Mouse (Mus musculus) natural killer cell, adult 2 months (primary cell): Measurements from ENCODE around the gene Faf1.
A peak's percentile ranks its signal among the peaks of the same experiment; 100 is the strongest.
"Not testable (repeated sequence)": the region's sequence is repeated elsewhere in the genome, so short reads cannot be mapped to it uniquely, and the experiment has no call there.

Experiments
- DNase-seq, 2 experiments: peaks; one replicate each; pipeline ENCODE4 v3.0.0; 2022; ENCODE audit warnings: low spot score in 2 of 2

The Faf1 gene

GRCm38 (mm10) chr4:109665101-109665981 lies 11.0 kb upstream of the Faf1 start:
- DNase-seq: peak; percentile 48 to 52

GRCm38 (mm10) chr4:109665982-109666460 lies 10.4 kb upstream of the Faf1 start:
- DNase-seq: peak; percentile 37 to 44

GRCm38 (mm10) chr4:109666461-109667269 lies 9.7 kb upstream of the Faf1 start, which contains the start of gene Cdkn2c:
Cdkn2c (minus strand) TSS chr4:109667189.
- peak; percentile 80 to 81 for DNase-seq

- no peak for DNase-seq
Observed at GRCm38 (mm10) chr4:109667518-109667917, 8.9 kb upstream of the Faf1 start.

GRCm38 (mm10) chr4:109670213-109670612 lies 6.2 kb upstream of the Faf1 start:
- no peak for DNase-seq

- DNase-seq: no peak
Observed at GRCm38 (mm10) chr4:109671941-109672340, 4.4 kb upstream of the Faf1 start.

- DNase-seq: no peak
Observed at GRCm38 (mm10) chr4:109674097-109674496, 2.3 kb upstream of the Faf1 start.

- DNase-seq: no peak
Observed at GRCm38 (mm10) chr4:109677221-109677620, 833 bp downstream of the Faf1 start.

GRCm38 (mm10) chr4:109683561-109683960 lies 7.2 kb downstream of the Faf1 start:
- no peak for DNase-seq

- no peak for DNase-seq
Observed at GRCm38 (mm10) chr4:109692674-109693073, 16.3 kb downstream of the Faf1 start.

- DNase-seq: not testable (repeated sequence)
Observed at GRCm38 (mm10) chr4:109700727-109701126, 24.3 kb downstream of the Faf1 start.

GRCm38 (mm10) chr4:109703568-109703967 lies 27.2 kb downstream of the Faf1 start:
- no peak for DNase-seq

GRCm38 (mm10) chr4:109705349-109705748 lies 29.0 kb downstream of the Faf1 start:
- DNase-seq: no peak

GRCm38 (mm10) chr4:109719281-109719680 lies 42.9 kb downstream of the Faf1 start:
- DNase-seq: no peak

- DNase-seq: peak in 1 of 2 experiments; percentile 19
Observed at GRCm38 (mm10) chr4:109729281-109729680, 52.9 kb downstream of the Faf1 start.

- no peak for DNase-seq
Observed at GRCm38 (mm10) chr4:109735754-109736153, 59.4 kb downstream of the Faf1 start.

- no peak for DNase-seq
Observed at GRCm38 (mm10) chr4:109743984-109744383, 67.6 kb downstream of the Faf1 start.

- DNase-seq: peak in 1 of 2 experiments; percentile 8
Observed at GRCm38 (mm10) chr4:109759031-109759430, 82.6 kb downstream of the Faf1 start.

GRCm38 (mm10) chr4:109759901-109760300 lies 83.5 kb downstream of the Faf1 start:
- no peak for DNase-seq

- DNase-seq: peak; percentile 8 to 9
Observed at GRCm38 (mm10) chr4:109760501-109760900, 84.1 kb downstream of the Faf1 start.

- DNase-seq: no peak
Observed at GRCm38 (mm10) chr4:109762768-109763501, 86.5 kb downstream of the Faf1 start.

- no peak for DNase-seq
Observed at GRCm38 (mm10) chr4:109769071-109769470, 92.7 kb downstream of the Faf1 start.
